Mouse (Mus musculus): ENCODE results near the gene Fam78b.

Fam78b gene

DNA sequence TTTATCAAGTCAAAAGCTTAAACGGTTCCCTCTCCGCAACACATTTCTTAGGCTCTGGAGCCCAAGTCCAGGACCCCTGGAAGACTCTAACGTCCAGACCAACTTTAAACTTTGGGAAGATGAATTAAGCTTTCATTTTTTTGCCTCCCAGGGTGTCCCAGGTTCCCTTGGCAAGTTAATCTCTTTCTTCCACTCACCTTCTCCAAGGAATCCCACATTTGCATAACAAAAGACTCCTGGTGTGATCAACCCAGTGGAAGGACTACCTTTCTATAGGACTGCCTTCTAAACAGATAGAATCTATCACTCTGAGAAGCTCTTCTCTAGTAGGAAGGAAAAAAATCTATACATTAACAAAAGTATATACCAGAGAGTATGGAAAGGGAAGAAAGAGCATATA lies 92.3 kb downstream of the Fam78b start:
- DNase-seq (ENCODE audit: low spot score in 2 of 2), result no peak

DNA sequence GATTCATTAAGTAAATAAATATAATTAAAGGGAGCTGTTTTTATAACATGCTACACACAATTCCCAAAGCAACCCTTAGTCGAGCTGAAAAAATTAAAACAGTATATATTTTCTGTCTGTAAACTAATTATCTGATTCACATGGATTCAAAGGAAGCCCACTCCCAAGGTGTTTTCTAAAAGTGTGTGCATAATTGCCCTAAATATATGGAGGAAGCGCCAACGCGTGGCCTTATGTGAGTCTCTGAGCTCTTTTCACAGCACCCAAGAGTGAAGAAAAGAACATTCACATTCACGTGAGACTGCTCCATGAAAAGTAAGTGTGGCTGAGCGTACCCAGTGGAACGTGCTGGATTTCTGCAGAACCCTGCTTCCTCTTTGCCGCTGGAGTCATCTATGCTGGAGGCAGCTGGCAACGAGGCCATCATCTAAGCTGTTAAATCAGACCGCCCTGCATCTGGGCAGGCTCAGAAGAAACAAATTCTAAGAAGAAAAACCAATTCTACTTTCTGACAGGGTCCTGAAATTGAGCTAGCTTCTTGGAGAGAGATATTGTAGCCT lies 93.5 kb downstream of the Fam78b start:
- DNase-seq (ENCODE audit: low spot score in 2 of 2), result no peak

DNA sequence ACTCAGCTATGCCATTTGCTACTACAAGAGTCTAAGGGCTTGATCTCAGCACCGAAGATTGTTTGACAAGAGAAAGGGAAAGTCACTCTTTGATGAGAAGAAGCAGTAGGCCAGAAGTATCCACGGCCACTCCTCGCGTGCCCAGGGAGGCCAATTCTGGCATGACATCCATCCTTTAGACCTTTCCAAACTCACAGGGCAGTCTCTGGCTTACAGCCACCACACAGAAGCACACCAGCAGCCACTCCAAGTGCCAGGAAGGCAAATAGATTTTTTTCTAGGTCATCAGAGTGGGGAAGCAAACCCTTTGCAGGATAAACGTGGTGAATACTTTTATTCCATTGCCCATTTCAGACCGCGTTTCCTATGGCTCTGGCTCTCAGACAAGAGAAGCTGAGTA lies 97.5 kb downstream of the Fam78b start:
- no peak for DNase-seq (ENCODE audit: low spot score in 2 of 2)

DNA sequence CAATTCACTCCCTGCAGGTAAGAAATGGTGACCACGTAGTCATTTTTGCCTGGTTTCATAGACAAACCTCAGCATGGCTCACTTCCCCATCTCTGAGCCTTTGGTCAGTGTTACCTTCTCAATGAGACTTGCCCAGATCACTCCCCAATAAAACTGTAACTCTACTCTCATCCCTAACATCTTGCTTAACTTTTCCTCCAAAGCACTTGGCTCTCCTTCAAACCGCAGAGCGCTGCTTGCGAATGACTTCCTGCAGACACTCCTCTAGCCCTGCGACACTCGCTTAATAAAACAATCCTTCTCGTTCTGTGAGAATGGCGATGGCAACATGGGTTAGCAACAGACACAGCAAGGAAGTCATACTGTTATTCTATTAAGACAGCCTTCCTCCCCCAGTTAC lies 100.8 kb downstream of the Fam78b start:
- DNase-seq (ENCODE audit: low spot score in 2 of 2), result no peak

DNA sequence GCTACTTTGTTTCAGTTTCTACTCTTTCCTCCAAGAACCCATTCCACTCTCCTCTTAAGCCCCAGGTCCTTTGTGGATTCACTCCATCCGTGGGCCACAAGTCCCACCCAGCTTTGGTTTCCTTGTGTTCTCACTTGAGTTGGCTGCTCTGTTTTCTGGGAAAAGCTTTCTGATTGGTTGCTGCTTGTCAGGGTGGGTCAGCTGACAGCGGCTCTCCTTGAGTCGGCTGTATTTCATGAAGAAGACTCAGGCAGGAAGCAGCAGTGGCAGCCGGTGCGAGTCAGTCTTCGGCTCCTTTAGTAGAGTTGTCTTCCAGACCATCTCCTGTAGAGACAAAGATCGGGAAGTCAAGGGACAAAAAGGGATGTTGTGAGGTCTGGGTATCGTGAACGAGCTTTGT lies 101.3 kb downstream of the Fam78b start:
- no peak for DNase-seq (ENCODE audit: low spot score in 2 of 2)

DNA sequence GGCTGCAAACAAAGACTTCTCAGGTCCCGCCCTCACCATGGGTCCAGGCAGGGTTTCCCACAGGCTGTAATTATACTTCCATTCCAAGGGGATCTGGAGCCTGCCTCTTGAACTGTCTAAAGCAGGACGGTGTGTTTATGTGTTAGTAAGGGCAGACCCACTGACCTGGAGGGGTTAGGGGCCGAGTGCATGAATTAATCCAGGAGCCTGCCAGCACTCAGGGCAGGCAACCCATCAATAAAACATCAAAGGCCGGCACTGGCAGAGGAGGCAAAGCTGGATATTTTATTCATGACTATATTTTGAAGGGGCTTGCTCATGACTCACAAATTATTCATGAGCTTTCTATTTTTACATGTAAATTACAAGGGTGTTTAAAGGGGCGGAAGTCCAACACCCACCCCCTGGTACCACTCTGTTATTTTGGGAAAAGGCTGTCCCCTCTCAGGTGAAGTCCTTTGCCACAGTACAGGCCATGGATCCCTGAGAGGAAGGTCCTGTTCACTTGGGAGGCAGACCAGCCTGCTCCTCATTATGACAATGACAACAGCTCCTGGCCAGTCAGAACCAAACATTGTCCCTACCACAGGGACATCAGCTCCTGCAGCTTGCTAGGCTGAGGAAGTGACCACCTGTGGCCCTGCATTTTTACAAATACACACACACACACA lies 103.9 kb downstream of the Fam78b start:
- DNase-seq (ENCODE audit: low spot score in 2 of 2), result no peak

DNA sequence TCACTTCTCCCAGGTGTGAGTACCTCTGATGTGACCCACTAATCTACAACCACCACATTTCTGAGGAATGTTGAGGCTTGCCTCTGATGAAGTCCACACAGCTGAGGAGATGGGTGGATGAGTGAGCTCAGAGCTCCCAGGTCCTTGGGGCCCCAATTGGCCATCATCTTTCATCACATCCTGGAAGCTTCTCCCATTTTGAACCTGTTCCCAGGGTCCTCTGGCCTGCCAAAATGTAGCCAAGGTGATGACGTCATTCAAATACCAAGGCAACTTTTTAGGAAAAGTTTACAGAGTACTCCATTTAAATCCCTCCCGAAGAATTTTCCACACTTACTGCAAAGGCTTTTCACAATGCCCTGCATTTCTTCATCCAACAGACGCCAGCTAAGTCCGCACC lies 104.7 kb downstream of the Fam78b start:
- no peak for DNase-seq (ENCODE audit: low spot score in 2 of 2)

DNA sequence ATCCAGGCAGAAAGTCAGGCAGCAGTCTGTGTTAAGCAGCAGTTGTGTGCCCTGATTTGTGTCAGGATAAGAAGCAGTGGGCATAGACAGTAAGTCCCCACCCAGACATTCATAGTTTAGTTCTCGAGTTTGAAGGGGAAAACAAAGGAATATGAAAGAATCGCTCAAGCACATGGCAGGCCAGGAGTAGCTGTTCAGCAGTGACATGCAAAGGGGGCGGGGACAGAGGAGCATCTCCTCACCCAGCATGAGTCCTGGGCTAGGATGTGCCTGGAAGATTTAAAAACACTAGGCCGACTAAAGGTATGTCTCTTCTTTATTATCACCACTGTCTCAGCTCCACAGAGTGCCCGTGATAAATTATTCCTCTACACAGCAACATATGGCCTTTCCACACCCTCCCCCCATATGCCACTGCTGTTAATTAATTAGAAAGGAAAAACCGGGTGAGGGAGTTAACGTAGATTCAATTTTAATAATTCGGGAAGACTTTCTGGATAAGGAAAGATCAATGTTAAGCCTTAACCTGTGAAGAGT lies 107.8 kb downstream of the Fam78b start:
- DNase-seq (ENCODE audit: low spot score in 2 of 2), result no peak

DNA sequence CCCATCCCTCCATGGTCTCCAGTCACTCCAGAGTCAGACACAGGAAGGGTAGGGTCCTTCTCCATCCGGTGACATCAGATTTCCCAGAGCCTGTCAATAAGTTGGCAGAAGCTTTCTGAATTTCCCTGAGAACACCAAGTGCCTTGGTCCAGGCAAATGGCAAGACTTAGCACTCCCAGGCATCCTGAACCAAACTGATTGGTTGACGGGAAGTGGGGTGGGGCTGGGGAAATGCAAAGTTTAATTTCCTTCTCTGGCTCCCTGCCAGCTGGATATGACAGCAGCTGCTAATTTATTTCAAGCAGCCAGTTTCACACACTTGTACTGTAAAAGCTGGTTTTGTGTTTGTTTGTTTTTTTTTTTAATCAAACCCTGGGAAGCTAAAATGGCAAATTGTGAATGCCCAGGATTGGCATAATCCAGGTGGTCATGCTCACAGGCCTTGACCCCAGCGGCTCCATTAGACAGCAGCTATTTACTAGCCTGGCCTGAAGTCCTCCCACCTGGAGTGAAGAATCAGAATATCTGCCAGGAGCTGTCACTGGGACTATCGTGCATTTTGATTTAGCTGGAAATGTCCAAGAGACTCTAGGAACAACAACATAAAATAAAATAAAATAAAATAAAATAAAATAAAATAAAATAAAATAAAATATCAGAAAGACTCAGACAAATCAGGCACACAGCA lies 113.3 kb downstream of the Fam78b start:
- no peak for DNase-seq (ENCODE audit: low spot score in 2 of 2)

DNA sequence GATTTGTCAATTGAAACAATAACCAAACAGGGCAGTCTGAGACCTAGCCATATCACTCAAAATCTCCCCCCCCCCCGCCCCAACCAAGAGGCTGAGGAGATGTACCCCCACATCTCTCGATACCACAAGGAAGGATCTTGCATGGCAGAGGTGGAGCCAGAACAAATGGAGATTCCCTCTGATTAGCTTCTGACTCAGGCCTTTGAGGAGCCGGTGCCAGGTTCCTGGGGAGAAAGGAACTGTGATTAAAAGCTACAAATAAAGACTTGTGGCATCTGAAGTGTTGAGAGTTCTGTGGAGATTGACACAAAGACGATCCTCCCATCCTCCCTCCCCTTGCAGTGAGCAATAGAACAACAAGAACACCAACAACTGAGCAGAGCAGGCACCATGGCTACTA lies 113.9 kb downstream of the Fam78b start:
- no peak for DNase-seq (ENCODE audit: low spot score in 2 of 2)

DNA sequence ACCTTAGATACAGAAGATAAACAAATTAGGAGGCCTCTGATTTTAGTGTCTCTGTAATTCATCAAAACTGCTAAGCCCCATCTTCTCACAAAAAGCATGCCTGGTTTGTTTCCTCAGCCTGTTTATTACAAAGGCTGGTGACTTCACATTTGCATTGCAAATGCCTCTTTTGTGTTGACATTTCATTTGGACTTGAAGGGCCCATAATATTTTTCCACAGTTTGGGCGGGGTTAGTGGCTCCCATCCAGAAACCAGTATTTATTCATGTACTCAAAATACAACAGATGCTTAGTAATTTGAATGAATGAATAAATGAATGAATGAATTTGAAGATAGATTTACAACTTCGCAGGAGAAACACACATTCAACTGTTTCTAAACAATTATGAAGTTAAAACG lies 115.5 kb downstream of the Fam78b start:
- no peak for DNase-seq (ENCODE audit: low spot score in 2 of 2)

DNA sequence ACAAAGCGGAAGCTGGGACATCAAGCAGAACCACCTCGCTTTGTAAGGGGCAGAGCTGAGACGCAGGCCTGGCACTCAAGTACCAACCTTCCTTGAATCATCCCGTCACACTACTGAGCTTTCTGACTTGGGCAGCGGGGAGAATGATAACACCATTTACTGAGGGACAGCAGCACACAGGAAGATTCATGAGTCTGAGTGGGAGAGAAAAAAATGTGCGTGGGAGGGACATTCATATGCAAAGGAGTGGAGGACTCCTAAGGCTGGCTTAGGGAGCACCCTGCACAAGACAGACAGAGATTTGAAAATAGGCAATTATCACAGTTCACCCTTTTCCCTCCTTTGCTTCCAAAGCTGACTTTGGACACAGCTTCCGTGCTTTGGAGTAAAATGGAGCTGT lies 117.8 kb downstream of the Fam78b start:
- peak in 1 of 2 experiments; percentile 18 for DNase-seq (ENCODE audit: low spot score in 2 of 2)

DNA sequence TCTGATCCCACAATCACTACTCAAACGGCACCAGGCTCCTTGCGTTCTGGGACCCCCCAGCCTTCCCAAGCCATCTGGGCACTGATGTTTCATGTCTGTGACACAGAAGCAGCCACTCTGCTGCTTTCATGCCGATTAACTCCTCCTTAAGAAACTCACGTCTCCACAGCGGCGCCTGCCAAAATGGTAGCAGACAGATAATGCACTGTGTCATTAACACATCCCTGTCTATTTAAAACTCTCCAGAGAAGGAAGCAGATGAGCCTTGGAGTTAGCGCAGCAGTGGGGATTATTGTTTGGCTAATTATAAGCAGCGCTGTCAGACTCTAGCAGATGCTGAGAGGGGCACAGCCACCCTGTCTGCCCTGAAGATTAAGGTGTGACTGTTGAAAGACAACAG lies 118.2 kb downstream of the Fam78b start:
- DNase-seq (ENCODE audit: low spot score in 2 of 2), result peak; percentile 18 to 31

DNA sequence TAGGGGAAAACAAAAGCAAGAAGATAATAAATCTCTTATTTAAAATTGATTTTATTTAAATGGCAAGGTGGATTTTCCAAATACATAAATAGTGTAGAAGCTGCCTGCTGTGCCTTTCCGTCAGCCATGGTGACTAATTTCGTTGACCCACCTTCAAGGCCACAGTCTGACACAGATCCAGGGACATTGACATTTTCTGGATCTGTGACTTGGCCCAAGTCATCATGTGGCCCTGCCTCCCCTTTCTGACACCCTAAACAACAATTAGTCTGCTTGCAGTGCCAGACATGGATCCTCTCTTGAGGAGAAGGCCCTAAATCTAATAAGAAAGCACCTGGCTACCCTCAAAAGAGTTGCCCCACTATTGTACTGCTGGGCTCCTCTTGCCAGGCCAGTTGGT lies 121.2 kb downstream of the Fam78b start:
- DNase-seq (ENCODE audit: low spot score in 2 of 2), result no peak

DNA sequence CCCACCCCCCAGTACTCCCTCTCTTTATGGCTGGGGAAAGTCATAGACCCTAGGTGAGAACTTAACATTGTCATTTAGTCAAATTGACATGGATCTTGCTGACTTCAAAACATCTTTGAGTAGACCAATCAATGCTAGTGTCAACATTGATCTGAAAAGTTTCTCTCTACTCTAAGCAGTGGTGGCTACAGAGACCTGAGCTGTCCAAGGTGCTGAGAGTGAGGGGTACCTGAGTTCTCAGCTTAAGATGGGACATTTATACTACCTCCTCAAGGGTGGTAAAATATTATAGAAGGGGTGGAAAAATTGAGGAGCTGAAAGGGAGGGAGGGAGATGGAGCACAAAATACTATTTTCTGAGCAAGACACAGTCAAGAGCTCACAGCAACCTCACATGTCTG lies 122.3 kb downstream of the Fam78b start:
- no peak for DNase-seq (ENCODE audit: low spot score in 2 of 2)

DNA sequence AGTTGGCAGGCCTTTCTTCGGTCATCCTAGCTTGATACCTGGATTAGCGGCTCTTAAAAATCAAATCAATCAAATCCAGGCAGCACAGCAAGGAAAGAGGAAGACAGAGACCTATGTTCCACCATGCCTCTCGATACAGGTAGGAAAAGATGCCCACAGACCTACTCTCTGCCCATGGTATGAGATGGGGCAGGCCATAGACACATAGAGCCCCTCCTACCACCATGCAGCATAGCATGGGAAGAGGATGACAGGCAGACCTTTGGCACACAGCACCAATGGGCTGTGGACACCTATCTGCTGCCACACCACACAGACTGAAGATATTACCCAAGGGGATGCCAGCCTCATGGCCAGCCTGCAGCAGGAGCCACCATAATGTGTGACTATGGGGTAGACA lies 124.7 kb downstream of the Fam78b start:
- no peak for DNase-seq (ENCODE audit: low spot score in 2 of 2)

DNA sequence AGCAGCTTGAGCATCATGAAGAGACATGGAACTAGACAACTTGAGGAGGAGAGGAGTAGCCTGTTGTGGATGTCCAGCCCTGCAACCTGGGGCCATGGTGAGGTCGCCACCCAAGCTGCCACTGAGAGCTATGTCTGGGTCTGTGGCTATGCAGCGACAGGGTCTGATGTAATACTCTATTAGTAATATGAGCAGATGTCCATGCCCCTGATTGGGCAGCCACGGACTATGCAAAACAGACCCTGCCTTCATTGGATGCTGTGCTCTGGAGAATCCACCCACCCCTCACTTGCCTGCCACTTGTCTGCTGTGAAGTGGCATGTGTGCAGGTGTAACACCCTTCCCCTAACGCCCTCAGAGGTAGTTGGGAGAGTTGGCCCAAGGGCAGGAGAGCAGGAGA lies 125.1 kb downstream of the Fam78b start:
- no peak for DNase-seq (ENCODE audit: low spot score in 2 of 2)

DNA sequence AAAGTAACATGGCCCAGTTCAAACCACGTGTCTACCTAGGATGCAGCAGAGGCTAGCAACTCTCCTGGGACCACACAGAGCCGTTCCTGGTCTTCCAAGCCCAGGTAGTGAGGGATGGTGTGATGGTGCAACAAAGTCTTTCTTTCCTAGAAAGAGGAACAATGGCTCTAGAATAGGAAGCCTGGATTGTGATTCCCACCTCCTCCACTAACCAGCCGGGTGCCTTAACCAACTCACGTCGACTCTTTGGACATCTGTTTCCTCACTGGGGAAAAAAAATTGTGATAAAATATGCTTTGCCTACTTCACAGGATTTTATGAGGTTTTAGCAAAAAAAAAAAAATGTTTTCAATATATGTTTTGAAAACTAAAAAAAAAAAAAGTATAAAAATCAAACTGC lies 134.5 kb downstream of the Fam78b start:
- no peak for DNase-seq (ENCODE audit: low spot score in 2 of 2)
